Mouse (Mus musculus) hematopoietic stem cell, adult 5-6 weeks (primary cell): ENCODE measurements around the gene 4632433K11Rik. TPM values are rescaled to one million over a fixed set of nuclear protein-coding genes. Genes with fewer than 3 reads are reported as not detected.
"Not testable (repeated sequence)": the region's sequence is repeated elsewhere in the genome, so short reads cannot be mapped to it uniquely, and the experiment has no call there.

Experiments
- ATAC-seq, 2 experiments: fragments of 125-278 bp in 1 of 2; replicated peaks in 1 of 2; 2 replicates each; pipeline ENCODE4 v1.8.0; 2016 to 2017; ENCODE audit warnings: inconsistent platforms in 2 of 2, mild to moderate bottlenecking in 2 of 2, moderate number of reproducible peaks in 2 of 2, low read depth in 1 of 2, moderate TSS enrichment in 1 of 2; ENCODE audit not compliant: low FRiP score in 2 of 2, poor library complexity in 2 of 2, severe bottlenecking in 2 of 2, insufficient read depth in 1 of 2, low TSS enrichment in 1 of 2
- total RNA-seq: library from RNA; stranded (forward); fragments of 172-1452, 232-1000 nt; gene quantifications from 2 replicates; pipeline ENCODE4 v1.2.3, GENCODE M21; 2017

The 4632433K11Rik gene
- total RNA-seq: 1.3 TPM in 1 of 2 replicates, not detected in the other

- no peak for ATAC-seq
Observed at GRCm38 (mm10) chr7:5033818-5034217, at the start of gene 4632433K11Rik. Gene 4632433K11Rik, plus strand, starts transcription at chr7:5034118.

- no peak for ATAC-seq
Observed at GRCm38 (mm10) chr7:4988250-4988649, 45.7 kb upstream of the 4632433K11Rik start.

- no peak for ATAC-seq
Observed at GRCm38 (mm10) chr7:4993347-4993998, 40.4 kb upstream of the 4632433K11Rik start.

- no peak for ATAC-seq
Observed at GRCm38 (mm10) chr7:4993999-4994788, 39.7 kb upstream of the 4632433K11Rik start.

GRCm38 (mm10) chr7:4995268-4996002, 38.5 kb upstream of the 4632433K11Rik start:
- peak in 1 of 2 experiments; percentile 14; a peak in 2 of 4 replicates for ATAC-seq

GRCm38 (mm10) chr7:4996003-4996895, 37.7 kb upstream of the 4632433K11Rik start, which contains the start of gene Zfp579:
Gene Zfp579, minus strand, starts transcription at chr7:4996158.
- peak; percentile 66 to 81 for ATAC-seq

GRCm38 (mm10) chr7:4996934-4997333, 37.0 kb upstream of the 4632433K11Rik start:
- no peak for ATAC-seq

- 0 out of 4 replicates have a peak, but pooled peaks of 1 of the 2 experiments have one; percentile 48 for ATAC-seq
Observed at GRCm38 (mm10) chr7:4999876-5000275, 34.0 kb upstream of the 4632433K11Rik start.

GRCm38 (mm10) chr7:5002876-5003275, 31.0 kb upstream of the 4632433K11Rik start:
- ATAC-seq: not testable (repeated sequence)

GRCm38 (mm10) chr7:5008229-5008628, 25.7 kb upstream of the 4632433K11Rik start:
- no peak for ATAC-seq

GRCm38 (mm10) chr7:5012681-5013513, 21.0 kb upstream of the 4632433K11Rik start:
- no peak for ATAC-seq

- peak; percentile 61 to 66 for ATAC-seq
Observed at GRCm38 (mm10) chr7:5014251-5015117, 19.4 kb upstream of the 4632433K11Rik start, which contains the start of the genes Zfp524 and Fiz1. Gene Zfp524, plus strand, starts transcription at chr7:5014415. Gene Fiz1, minus strand, starts transcription at chr7:5014697.

GRCm38 (mm10) chr7:5015118-5016001, 18.6 kb upstream of the 4632433K11Rik start, which contains the start of gene Gm44973:
Gene Gm44973, plus strand, starts transcription at chr7:5015496.
- peak; percentile 66 to 69 for ATAC-seq

GRCm38 (mm10) chr7:5016057-5016456, 17.9 kb upstream of the 4632433K11Rik start:
- no peak for ATAC-seq
